ENCODE assay signal across 19 mouse cellular contexts in the genomic region with DNA sequence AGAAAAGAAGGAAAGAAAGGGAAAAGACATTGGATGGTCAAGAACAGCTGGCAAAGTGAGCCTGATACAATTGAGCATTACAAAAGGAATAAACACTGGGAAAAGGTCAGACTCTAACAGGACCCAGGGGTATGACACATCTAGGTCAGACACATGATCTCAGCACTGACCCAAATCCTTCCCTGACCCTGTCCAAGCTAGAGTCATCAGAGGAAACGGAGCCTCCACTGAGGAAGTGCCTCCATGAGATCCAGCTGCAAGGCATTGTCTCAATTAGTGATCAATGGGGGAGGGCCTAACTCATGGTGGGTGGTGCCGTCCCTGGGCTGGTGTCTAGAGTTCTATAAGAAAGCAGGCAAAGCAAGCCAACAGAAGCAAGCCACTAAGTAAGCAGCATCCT. TPM values are rescaled to one million over a fixed set of nuclear protein-coding genes. Genes with fewer than 3 reads are reported as not detected.
DNase-seq lines count a peak whose midpoint lies in the region; ATAC-seq and TF ChIP-seq lines count a peak whose summit lies in the region.
"Had no signal": no experiment of that assay in that cellular context is flagged by ENCODE, and none has a peak within 500 bp of the region (broad histone marks: within the 10 kb centered on the region; RNA-seq: fewer than 3 reads in every experiment).

No protein-coding gene starts in this region.

- no peak for TF ChIP-seq EP300 in heart, postnatal 0 days (IDR thresholded peaks at IDR 0.05; ENCODE audit: low read depth)

- WGBS in liver, embryonic 16.5 days (ENCODE audit: insufficient replicate concordance) = 40% methylated on average over 2 of the region's 2 CpGs
- 65% methylated on average over 2 of the region's 2 CpGs for WGBS in heart, postnatal 0 days

- peak; percentile 8 for DNase-seq in embryo, embryonic 9.5 days (ENCODE audit: extremely low spot score)
- DNase-seq in embryo, embryonic 10.5 days (ENCODE audit: low spot score) = no peak
- no peak for DNase-seq in liver
- DNase-seq in Muller cell, postnatal 12 days (ENCODE audit: inconsistent ontology term) = peak; percentile 69
- no peak for DNase-seq in heart, postnatal 0 days (ENCODE audit: low spot score)
- no peak for DNase-seq in frontal cortex, adult 2 months (ENCODE audit: extremely low spot score in 1 of 2, low spot score in 1 of 2)
- DNase-seq in natural killer cell, adult 2 months (ENCODE audit: low spot score in 2 of 2) = no peak
- DNase-seq: cerebellum, adult 18-20 months; thymus, postnatal 4 days had no signal

- H3K27ac ChIP-seq in liver, embryonic 16.5 days (ENCODE audit: low read length) = no peak overlapping the region
- H3K27ac ChIP-seq in heart, postnatal 0 days (ENCODE audit: low read depth) = no peak overlapping the region
- H3K27ac ChIP-seq: embryonic facial prominence, embryonic 13.5 days; forebrain, embryonic 13.5 days; heart, embryonic 13.5 days; hindbrain, postnatal 0 days; layer of hippocampus, adult 2 months; liver, embryonic 15.5 days; midbrain, embryonic 12.5 days; stomach, embryonic 15.5 days had no signal

- H3K36me3 ChIP-seq in liver, embryonic 16.5 days (ENCODE audit: control insufficient read depth, insufficient read depth) = no peaks in the 10 kb centered on the region
- peaks cover 13% of the 10 kb centered on the region for H3K36me3 ChIP-seq in heart, postnatal 0 days (replicated peaks; ENCODE audit: control insufficient read depth, insufficient read depth, low read length)
- H3K36me3 ChIP-seq: liver, embryonic 15.5 days; midbrain, embryonic 12.5 days; stomach, embryonic 15.5 days had no signal

- peak; percentile 37; the same call in 1 of the 2 replicates for ATAC-seq in liver, embryonic 16.5 days (ENCODE audit: low read depth)
- ATAC-seq in heart, postnatal 0 days (ENCODE audit: insufficient read depth, low read depth) = peak; percentile 37; the same call in 1 of the 2 replicates
- ATAC-seq: forebrain, embryonic 13.5 days; hindbrain, postnatal 0 days had no signal

- no peak overlapping the region for H3K4me3 ChIP-seq in liver, embryonic 16.5 days (ENCODE audit: low read depth, low read length)
- no peak overlapping the region for H3K4me3 ChIP-seq in heart, postnatal 0 days (ENCODE audit: low read depth, low read length)
- H3K4me3 ChIP-seq: embryonic facial prominence, embryonic 13.5 days; forebrain, embryonic 13.5 days; heart, embryonic 13.5 days; layer of hippocampus, adult 2 months; liver, embryonic 15.5 days; midbrain, embryonic 12.5 days; stomach, embryonic 15.5 days had no signal

- TF ChIP-seq CTCF in heart, postnatal 0 days (IDR thresholded peaks at IDR 0.05; ENCODE audit: low read depth) = no peak

- H3K27me3 ChIP-seq in liver, embryonic 16.5 days (ENCODE audit: control insufficient read depth, insufficient read depth, low read depth, low read length) = no peaks in the 10 kb centered on the region
- no peaks in the 10 kb centered on the region for H3K27me3 ChIP-seq in heart, postnatal 0 days (ENCODE audit: control insufficient read depth, insufficient read depth, low read length)
- H3K27me3 ChIP-seq: embryonic facial prominence, embryonic 13.5 days; forebrain, embryonic 13.5 days; heart, embryonic 13.5 days; liver, embryonic 15.5 days; midbrain, embryonic 12.5 days; stomach, embryonic 15.5 days had no signal

- H3K9me3 ChIP-seq in liver, embryonic 16.5 days (replicated peaks; ENCODE audit: control insufficient read depth, low read length) = no peaks in the 10 kb centered on the region
- no peaks in the 10 kb centered on the region for H3K9me3 ChIP-seq in heart, postnatal 0 days (replicated peaks; ENCODE audit: control insufficient read depth, low read length)
- H3K9me3 ChIP-seq: embryonic facial prominence, embryonic 13.5 days; forebrain, embryonic 13.5 days; heart, embryonic 13.5 days; liver, embryonic 15.5 days; midbrain, embryonic 12.5 days; stomach, embryonic 15.5 days had no signal

- no peak overlapping the region for H3K4me2 ChIP-seq in liver, embryonic 16.5 days (ENCODE audit: low read depth, low read length)
- H3K4me2 ChIP-seq in heart, postnatal 0 days (ENCODE audit: low read depth, low read length) = no peak overlapping the region
- H3K4me2 ChIP-seq: embryonic facial prominence, embryonic 13.5 days; forebrain, embryonic 13.5 days; heart, embryonic 13.5 days; liver, embryonic 15.5 days; midbrain, embryonic 12.5 days; stomach, embryonic 15.5 days had no signal

- H3K9ac ChIP-seq in liver, embryonic 16.5 days (ENCODE audit: low read depth, low read length) = no peak overlapping the region
- no peak overlapping the region for H3K9ac ChIP-seq in heart, postnatal 0 days (replicated peaks; ENCODE audit: low read depth, low read length)
- H3K9ac ChIP-seq: embryonic facial prominence, embryonic 13.5 days; forebrain, embryonic 13.5 days; heart, embryonic 13.5 days; liver, embryonic 15.5 days; midbrain, embryonic 12.5 days; stomach, embryonic 15.5 days had no signal

- peaks cover 3% of the 10 kb centered on the region; the same call in 1 of the 2 replicates for H3K4me1 ChIP-seq in liver, embryonic 16.5 days (ENCODE audit: control insufficient read depth, low read depth, low read length)
- H3K4me1 ChIP-seq in heart, postnatal 0 days (ENCODE audit: control insufficient read depth, insufficient read depth) = peaks cover 36% of the 10 kb centered on the region
- H3K4me1 ChIP-seq: forebrain, embryonic 13.5 days; midbrain, embryonic 12.5 days; stomach, embryonic 15.5 days had no signal

RNA-seq across cellular contexts. Expression of a gene that starts 6.8 kb away (rescaled TPM):
- 80.2 and 80.3 TPM in 2 replicates for polyA plus RNA-seq in liver, embryonic 16.5 days (2015; fragmentation: Nextera tagmentation; extraction: Ambion mirVana)
- 162 and 218 TPM in 2 replicates for total RNA-seq in heart, postnatal 0 days (2014; rRNA removed; ENCODE audit: low replicate concordance)
- 261 and 263 TPM in 2 replicates for polyA plus RNA-seq in heart, postnatal 0 days (2015; fragmentation: Nextera tagmentation; extraction: Ambion mirVana)
- 97.6 and 113 TPM in 2 replicates for polyA plus RNA-seq in frontal cortex, adult 2 months (2012; rRNA removed)

RNA-seq across cellular contexts. Expression of a gene that starts 6.9 kb away (rescaled TPM):
- 0.96 and 1.1 TPM in 2 replicates for polyA plus RNA-seq in liver, embryonic 16.5 days (2015; fragmentation: Nextera tagmentation; extraction: Ambion mirVana)
- total RNA-seq in heart, postnatal 0 days (2014; rRNA removed; ENCODE audit: low replicate concordance) = 6.2 TPM in 1 of 2 replicates, not detected in the other
- 1.2 and 1.8 TPM in 2 replicates for polyA plus RNA-seq in heart, postnatal 0 days (2015; fragmentation: Nextera tagmentation; extraction: Ambion mirVana)
- polyA plus RNA-seq in frontal cortex, adult 2 months (2012; rRNA removed) = 0.15 TPM in 1 of 2 replicates, not detected in the other
- total RNA-seq: hindbrain, postnatal 0 days; layer of hippocampus, adult 2 months had no signal
- polyA plus RNA-seq: midbrain, embryonic 12.5 days had no signal

RNA-seq across cellular contexts. Expression of a gene that starts 52.7 kb away (rescaled TPM):
- not detected in 2 replicates for polyA plus RNA-seq in liver, embryonic 16.5 days (2015; fragmentation: Nextera tagmentation; extraction: Ambion mirVana)
- total RNA-seq in heart, postnatal 0 days (2014; rRNA removed; ENCODE audit: low replicate concordance) = 0.66 TPM in 1 of 2 replicates, not detected in the other
- 0.07 and 0.26 TPM in 2 replicates for polyA plus RNA-seq in heart, postnatal 0 days (2015; fragmentation: Nextera tagmentation; extraction: Ambion mirVana)
- 19.2 and 19.5 TPM in 2 replicates for polyA plus RNA-seq in frontal cortex, adult 2 months (2012; rRNA removed)
- polyA plus RNA-seq: kidney, embryonic 14.5 days; liver, embryonic 15.5 days had no signal

Comparison
In these comparisons a context has a peak if more than half of its experiments do, and no peak if none do; other contexts are left out.
1. DNase-seq: peak in embryo, embryonic 9.5 days (single experiment) and Muller cell, postnatal 12 days (single experiment); none in embryo, embryonic 10.5 days (single experiment), liver (single experiment), heart, postnatal 0 days (single experiment), frontal cortex, adult 2 months (0 of 2) and natural killer cell, adult 2 months (0 of 2).
2. RNA of a gene that starts 52.7 kb away (polyA plus RNA-seq): 19.2 to 19.5 TPM in frontal cortex, adult 2 months; 0.07 to 0.26 TPM in heart, postnatal 0 days and not detected in liver, embryonic 16.5 days; every median in the first group is over 10 times any median in the second.